Mouse (Mus musculus) spleen, postnatal 0 days (tissue): ENCODE results near the gene Fam81b. TPM values are rescaled to one million over a fixed set of nuclear protein-coding genes. Genes with fewer than 3 reads are reported as not detected.

Experiments
- polyA plus RNA-seq: library from polyadenylated mRNA; unstranded; fragments of >200 nt; fragmentation: Nextera tagmentation; extraction: Ambion mirVana; gene quantifications from 2 replicates; pipeline ENCODE4 v1.2.1, GENCODE M21; 2015

Fam81b gene
- polyA plus RNA-seq, result not detected in 2 replicates

GRCm38 (mm10) chr13:76304637-76305122 lies at the start of gene Fam81b:
TSS of gene Fam81b (minus strand) at chr13:76305072.

Other genes with a start within 250 kb of the Fam81b start
- gene Gpr150, start 248.1 kb downstream of the Fam81b start, polyA plus RNA-seq, result 0.95 and 1.6 TPM in 2 replicates
- 4.1 and 5.3 TPM in 2 replicates for gene Arsk, start 206.4 kb downstream of the Fam81b start, polyA plus RNA-seq
- 6.0 and 6.7 TPM in 2 replicates for gene Ttc37, start 206.3 kb downstream of the Fam81b start, polyA plus RNA-seq
- 6.2 and 10.1 TPM in 2 replicates for gene Mctp1, start 79.5 kb upstream of the Fam81b start, polyA plus RNA-seq